Mouse (Mus musculus) cerebellum, postnatal 25 days (tissue): ENCODE results near the gene Col9a1.

Experiments
- DNase-seq, 2 experiments: peaks; one replicate each; pipeline ENCODE4 v3.0.0; 2021; ENCODE audit warnings: mixed read lengths in 2 of 2

The Col9a1 gene

GRCm38 (mm10) chr1:24222981-24223612, 45.7 kb downstream of the Col9a1 start:
- DNase-seq = peak; percentile 90 to 91

GRCm38 (mm10) chr1:24225825-24226526, 48.6 kb downstream of the Col9a1 start:
- peak; percentile 97 for DNase-seq

DNA sequence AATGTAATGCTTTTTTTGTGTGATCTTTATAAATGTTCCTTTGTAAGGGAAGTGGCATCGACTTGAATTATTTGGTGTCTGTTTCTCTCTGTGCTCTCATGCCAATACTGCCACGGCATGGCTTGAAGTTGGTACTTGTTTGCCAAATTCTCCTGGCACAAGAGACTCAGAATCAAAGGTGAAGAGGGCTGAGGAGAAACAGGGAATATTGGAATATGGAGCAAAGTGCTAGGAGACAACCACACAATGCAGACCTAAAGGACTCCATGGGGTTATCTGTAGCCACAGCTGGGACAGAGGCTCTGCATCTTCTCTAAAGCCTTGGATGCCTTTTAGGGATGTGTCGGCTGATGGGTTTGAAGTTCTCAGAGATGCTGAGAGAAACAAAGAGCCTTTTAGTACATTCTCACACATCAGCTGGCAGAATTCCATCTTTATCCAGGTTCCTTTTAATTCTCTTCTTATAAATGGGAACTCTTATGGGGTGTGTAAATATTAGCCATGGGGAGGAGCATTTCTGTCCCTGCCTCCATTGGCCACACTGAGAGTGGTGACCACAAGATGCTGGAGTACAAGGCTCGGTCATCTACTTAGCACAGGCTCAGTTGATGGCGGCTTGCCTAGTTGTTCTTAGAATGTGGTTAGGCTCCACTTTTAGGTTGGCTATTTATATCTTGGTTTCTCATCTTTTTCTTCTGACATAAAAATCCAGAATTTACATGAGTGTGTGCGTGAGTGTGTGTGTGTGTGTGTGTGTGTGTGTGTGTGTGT, 49.7 kb downstream of the Col9a1 start:
- DNase-seq = peak; percentile 68 to 70

- no peak for DNase-seq
Measured at GRCm38 (mm10) chr1:24229552-24229951, 52.1 kb downstream of the Col9a1 start.

DNA sequence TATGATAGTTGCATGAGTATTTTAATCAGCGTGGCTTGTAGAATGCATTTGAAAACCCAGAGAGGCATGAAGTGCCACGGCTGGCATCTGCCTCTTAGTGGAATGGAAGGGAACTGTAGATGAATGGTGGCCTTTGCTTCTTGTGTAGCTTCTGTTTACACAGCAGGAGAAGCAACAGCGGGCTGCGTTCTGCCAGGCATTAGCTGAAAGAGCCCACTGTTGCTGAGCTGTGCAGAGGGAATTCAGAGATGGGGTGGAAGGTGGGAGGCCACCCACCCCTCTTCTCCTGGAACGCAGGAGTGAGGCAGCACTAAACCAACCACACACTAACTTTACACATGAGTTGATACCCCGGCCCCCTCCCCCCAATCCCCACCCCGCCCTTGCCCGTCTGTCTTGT, 53.0 kb downstream of the Col9a1 start:
- peak in 1 of 2 experiments; percentile 54 for DNase-seq

DNA sequence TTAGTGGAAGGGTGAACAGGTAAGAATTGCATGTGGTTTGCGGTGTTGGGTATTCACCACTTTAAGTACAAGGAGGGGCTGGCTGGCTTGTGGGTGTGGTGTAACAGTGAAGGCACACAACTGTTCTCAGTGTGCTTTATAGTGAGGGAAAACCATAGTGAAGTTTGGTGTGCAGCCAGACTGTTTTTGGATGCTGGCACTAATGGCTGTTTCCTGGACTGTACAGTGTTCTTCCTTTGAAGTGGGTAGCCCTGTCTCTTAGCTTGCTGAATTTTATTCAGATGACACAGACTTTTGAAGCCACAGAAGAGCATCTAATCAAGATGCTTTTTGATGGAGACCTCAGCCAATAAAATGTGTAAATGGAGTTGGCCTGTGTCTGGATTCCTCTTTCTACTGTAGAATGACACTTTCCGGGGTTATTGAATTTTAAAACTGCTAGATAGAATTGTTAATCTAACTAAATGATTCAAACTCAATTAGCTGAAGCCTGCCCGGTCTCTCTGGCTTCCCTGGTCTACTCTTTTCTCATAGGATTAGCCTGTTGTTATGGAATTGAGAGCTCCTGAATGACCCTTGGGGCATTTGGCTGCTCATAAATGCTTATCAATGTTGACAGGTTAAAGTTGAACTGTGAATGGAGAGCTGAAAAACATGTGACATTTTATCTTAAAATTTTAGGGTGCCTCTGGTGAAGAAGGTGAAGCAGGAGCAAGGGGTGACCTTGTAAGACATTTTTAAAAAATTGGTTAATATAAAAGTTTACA, 54.3 kb downstream of the Col9a1 start:
- DNase-seq = peak in 1 of 2 experiments; percentile 22

DNA sequence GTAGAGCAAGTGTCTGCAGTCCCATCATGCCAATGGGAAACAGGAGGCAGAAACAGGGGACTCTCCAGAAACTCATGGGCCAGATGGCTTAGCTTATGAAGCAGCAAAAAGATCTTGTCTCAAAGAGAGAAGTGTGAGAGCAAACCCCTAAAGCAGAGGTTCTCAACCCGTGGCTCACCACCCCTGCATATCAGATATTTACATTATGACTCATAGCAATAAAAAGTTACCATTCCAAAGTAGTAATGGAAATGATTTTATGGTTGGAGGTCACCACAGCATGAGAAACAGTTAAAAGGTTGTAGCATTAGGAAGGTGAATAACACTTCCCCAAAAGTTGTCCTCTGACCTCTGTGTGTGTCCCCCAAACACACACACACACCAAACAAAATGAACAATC, 58.9 kb downstream of the Col9a1 start:
- DNase-seq = no peak

- no peak for DNase-seq
Measured at GRCm38 (mm10) chr1:24240039-24240691, 62.8 kb downstream of the Col9a1 start.

- no peak for DNase-seq
Measured at GRCm38 (mm10) chr1:24244931-24245330, 67.5 kb downstream of the Col9a1 start.

DNA sequence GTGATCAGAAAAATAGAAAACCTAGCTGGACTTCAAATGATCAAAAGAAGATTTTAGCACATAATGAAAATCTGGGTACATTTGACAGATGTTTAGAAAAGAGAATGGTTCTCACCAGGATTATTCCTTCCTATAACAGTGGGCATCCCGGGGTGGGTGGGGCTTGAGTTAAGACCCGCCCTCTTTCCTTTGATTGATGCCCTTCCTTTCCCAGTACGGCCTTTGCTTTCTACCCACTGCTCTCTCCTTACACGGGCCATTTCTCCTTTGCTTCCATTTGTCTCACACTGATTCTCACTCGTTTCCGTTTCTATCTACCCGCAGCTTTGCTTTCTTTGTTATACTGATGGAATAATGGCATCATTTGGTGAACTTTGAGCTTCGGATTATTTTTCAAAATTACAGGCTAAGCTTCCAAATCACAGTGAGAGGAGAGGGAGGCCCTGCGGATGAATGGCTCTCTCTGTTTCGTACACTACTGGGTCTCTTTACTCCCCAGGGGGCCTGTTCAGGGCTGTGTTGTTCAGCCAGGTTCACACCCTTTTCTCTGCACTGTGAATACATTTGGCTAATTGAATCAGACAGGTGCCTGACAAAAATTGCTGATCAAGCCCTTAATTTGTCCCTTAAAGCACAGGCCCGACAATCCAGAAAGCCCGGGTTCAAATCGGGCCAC, 68.4 kb downstream of the Col9a1 start:
- DNase-seq = no peak

DNA sequence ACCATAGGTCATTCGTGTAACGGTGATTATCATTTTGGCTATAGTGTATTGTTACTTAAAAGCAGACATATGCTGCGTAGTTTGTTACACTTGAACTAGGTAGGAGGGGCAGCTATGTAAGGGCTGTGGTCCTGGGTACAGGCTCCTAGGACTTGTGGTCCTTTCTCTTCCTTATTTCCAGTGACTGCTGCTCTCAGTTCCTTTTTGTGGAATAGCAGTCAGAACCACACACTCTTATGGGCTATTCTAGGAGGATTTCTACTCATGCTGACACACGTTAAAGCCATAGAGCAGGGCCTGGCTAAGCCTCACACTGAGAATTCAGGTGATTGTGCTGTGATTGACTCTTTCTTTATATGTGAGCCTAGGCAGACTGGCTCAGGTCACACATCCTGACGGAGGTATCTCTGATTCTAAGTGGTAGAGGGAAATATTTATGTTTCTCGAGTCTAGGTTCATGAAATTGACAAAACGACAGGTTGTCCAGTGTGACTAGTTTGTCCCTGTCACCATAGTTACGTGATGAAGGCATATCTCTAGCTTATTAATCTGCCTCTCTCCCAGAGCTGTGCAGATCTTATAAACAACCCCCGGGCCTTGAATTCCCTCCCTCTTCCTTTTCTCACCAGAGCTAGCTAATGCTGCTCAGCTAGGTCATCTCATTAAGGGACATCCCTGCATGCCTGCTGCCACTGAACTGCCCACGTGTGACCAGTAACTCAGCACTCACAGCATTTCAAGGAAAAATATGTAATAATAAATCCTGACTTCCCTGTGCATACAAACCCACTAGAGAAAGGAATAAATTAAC, 71.1 kb downstream of the Col9a1 start:
- peak; percentile 42 to 57 for DNase-seq

DNA sequence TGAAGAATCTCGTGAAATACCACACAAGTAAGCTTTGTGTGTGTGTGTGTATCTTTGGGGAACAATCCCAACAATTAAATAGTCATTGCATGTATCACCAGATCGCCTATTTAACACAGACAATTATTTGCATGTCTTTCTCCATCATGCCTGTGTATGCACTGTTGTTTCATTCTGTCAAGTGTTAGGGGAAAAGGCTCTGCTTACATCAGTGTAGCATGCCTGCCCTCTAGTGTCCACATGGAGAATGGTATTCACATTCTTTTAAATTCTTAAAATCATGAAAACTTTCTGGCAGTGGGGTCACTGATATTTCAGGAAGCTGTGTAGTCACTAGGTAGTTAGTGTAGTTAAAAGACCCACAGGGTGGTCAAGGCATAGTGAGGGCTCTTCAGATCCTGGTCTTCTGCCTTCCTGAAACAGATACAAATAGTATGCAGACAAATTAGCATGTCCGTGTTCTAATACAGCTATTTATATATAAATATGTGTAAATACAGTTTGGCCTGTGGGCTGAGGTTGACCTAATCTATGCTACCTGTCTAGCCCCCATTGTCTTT, 71.8 kb downstream of the Col9a1 start:
- DNase-seq = peak in 1 of 2 experiments; percentile 68

GRCm38 (mm10) chr1:24257961-24258360, 80.6 kb downstream of the Col9a1 start:
- no peak for DNase-seq

- no peak for DNase-seq
Measured at GRCm38 (mm10) chr1:24259419-24259818, 82.0 kb downstream of the Col9a1 start.

- no peak for DNase-seq
Measured at GRCm38 (mm10) chr1:24261181-24261580, 83.8 kb downstream of the Col9a1 start.

- DNase-seq = no peak
Measured at GRCm38 (mm10) chr1:24267022-24267421, 89.6 kb downstream of the Col9a1 start.

- no peak for DNase-seq
Measured at GRCm38 (mm10) chr1:24286360-24286759, 109.0 kb downstream of the Col9a1 start.

GRCm38 (mm10) chr1:24292515-24292914, 115.1 kb downstream of the Col9a1 start:
- no peak for DNase-seq

DNA sequence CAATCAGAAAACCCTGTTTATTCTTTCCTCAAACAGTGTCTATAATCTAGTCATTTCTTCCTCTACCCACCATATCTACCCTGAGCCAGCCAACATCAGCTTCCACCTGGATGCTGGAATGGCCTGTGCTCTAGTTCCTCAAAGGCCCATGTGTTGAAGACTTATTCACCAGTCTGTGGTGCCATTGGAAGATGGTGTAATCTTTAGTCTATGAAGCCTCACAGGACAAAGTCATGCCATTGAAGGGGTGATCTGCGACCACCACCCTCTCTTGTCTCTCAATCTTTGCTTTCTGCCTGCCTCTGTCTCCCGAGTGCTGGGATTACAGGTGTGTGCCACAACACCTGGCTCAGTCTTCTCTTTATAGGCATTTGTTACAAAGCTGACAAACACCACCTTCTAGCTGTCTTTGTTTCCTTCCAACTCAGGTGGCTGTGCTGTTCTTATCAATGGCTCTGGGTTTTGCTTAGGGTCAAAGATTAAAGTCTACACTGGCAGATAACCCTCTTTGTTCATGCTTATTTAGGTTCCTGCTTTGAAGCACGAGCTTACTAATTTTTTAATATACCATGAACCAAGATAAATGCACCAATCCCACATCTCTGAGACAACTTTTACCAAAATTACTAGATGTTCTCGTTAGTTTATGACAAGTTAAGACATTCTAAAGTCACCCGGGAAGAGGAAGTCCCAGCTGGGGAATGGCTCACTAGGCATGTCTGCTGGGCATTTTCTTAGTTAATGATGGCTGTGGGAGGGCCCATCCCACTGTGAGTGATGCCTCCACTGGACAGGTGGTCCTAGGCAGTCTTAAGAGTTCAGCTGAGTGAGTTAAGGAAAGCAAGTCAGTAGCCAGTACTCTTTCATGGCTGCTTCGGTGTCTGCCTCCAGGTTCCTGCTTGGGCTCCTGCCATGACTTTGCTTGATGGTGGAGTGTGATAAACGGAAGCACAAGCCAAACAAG, 117.9 kb downstream of the Col9a1 start:
- DNase-seq = no peak
